Mouse (Mus musculus): Measurements from ENCODE around the gene Umad1. TPM values are rescaled to one million over a fixed set of nuclear protein-coding genes. Genes with fewer than 3 reads are reported as not detected.

Umad1 gene
- polyA plus RNA-seq, 1 experiment from 2014 or later, result 8.9 TPM

- in situ Hi-C loops (cut with MboI; ENCODE audit: low pct_unique_long_range_greater_than_20kb), result no loop called here
These were observed 171.6 kb downstream of the Umad1 start for GRCm38 (mm10) chr6:8430610-8431234.

GRCm38 (mm10) chr6:8433179-8433578, 174.1 kb downstream of the Umad1 start:
- no peak for DNase-seq (ENCODE audit: low read depth, low spot score)
- H3K27me3 ChIP-seq, result no peaks in the 10 kb centered on the region
- ATAC-seq, result no peak
- ChIA-PET CTCF (interaction anchor here (0.9 to 1.1 kb wide), 2 partner anchors 9 to 25 kb away, joined by 3 read pairs; no protein-coding TSS in a partner anchor), POLR2A (no interaction called here)
- in situ Hi-C loops (cut with MboI; ENCODE audit: low pct_unique_long_range_greater_than_20kb), result no loop called here
- no peak for TF ChIP-seq CTCF (IDR thresholded peaks at IDR 0.05)

More at GRCm38 (mm10) chr6:8430610-8431234, 171.6 kb downstream of the Umad1 start:
- H3K27me3 ChIP-seq, result no peaks in the 10 kb centered on the region
- ChIA-PET CTCF (no interaction called here), POLR2A (no interaction called here)
- ATAC-seq (no peak), DNase-seq (ENCODE audit: low read depth, low spot score) (no peak)
- no peak for TF ChIP-seq CTCF (IDR thresholded peaks at IDR 0.05)

GRCm38 (mm10) chr6:8437937-8438336, 178.8 kb downstream of the Umad1 start:
- DNase-seq (ENCODE audit: low read depth, low spot score), result no peak
- no peak for TF ChIP-seq CTCF (IDR thresholded peaks at IDR 0.05)
- ChIA-PET CTCF (interaction anchor here (1.2 kb wide), 1 partner anchor 19 kb away, joined by 3 read pairs; no protein-coding TSS in a partner anchor), POLR2A (no interaction called here)
- in situ Hi-C loops (cut with MboI; ENCODE audit: low pct_unique_long_range_greater_than_20kb), result no loop called here
- H3K27me3 ChIP-seq, result no peaks in the 10 kb centered on the region
- ATAC-seq, result no peak

- DNase-seq (ENCODE audit: low read depth, low spot score) (no peak), ATAC-seq (no peak)
- no peak for TF ChIP-seq CTCF (IDR thresholded peaks at IDR 0.05)
- in situ Hi-C loops (cut with MboI; ENCODE audit: low pct_unique_long_range_greater_than_20kb), result no loop called here
- POLR2A ChIA-PET, result no interaction called here
- no peaks in the 10 kb centered on the region for H3K27me3 ChIP-seq
- CTCF ChIA-PET, result no interaction called here
These were observed 182.7 kb downstream of the Umad1 start for GRCm38 (mm10) chr6:8441814-8442213.

- no peak for TF ChIP-seq CTCF (IDR thresholded peaks at IDR 0.05)
- no peaks in the 10 kb centered on the region for H3K27me3 ChIP-seq
- ATAC-seq (no peak), DNase-seq (ENCODE audit: low read depth, low spot score) (no peak)
- in situ Hi-C loops (cut with MboI; ENCODE audit: low pct_unique_long_range_greater_than_20kb), result no loop called here
- CTCF ChIA-PET, result interaction anchor here (1.3 to 1.4 kb wide), 2 partner anchors 8 to 15 kb away, joined by 3 to 4 read pairs; no protein-coding TSS in a partner anchor
- POLR2A ChIA-PET, result no interaction called here
These were observed 187.7 kb downstream of the Umad1 start for GRCm38 (mm10) chr6:8446786-8447185.

GRCm38 (mm10) chr6:8455599-8455998, 196.5 kb downstream of the Umad1 start:
- TF ChIP-seq CTCF (IDR thresholded peaks at IDR 0.05), result no peak
- ATAC-seq (no peak), DNase-seq (ENCODE audit: low read depth, low spot score) (no peak)
- ChIA-PET POLR2A (interaction anchor here (1.4 kb wide), 1 partner anchor 17 kb away, joined by 3 read pairs; no protein-coding TSS in a partner anchor), CTCF (interaction anchor here (1.3 kb wide), 1 partner anchor 9 kb away, joined by 3 read pairs; no protein-coding TSS in a partner anchor)
- in situ Hi-C loops (cut with MboI; ENCODE audit: low pct_unique_long_range_greater_than_20kb), result no loop called here
- no peaks in the 10 kb centered on the region for H3K27me3 ChIP-seq

- ChIA-PET POLR2A (no interaction called here), CTCF (interaction anchor here (0.9 to 1.6 kb wide), 2 partner anchors 20 to 25 kb away, joined by 3 read pairs; no protein-coding TSS in a partner anchor)
- DNase-seq (ENCODE audit: low read depth, low spot score) (no peak), ATAC-seq (no peak)
- H3K27me3 ChIP-seq, result no peaks in the 10 kb centered on the region
- in situ Hi-C loops (cut with MboI; ENCODE audit: low pct_unique_long_range_greater_than_20kb), result no loop called here
- no peak for TF ChIP-seq CTCF (IDR thresholded peaks at IDR 0.05)
These were observed 199.5 kb downstream of the Umad1 start for GRCm38 (mm10) chr6:8458596-8458995.

GRCm38 (mm10) chr6:8462447-8462846, 203.4 kb downstream of the Umad1 start:
- POLR2A ChIA-PET, result no interaction called here
- in situ Hi-C loops (cut with MboI; ENCODE audit: low pct_unique_long_range_greater_than_20kb), result no loop called here
- no peaks in the 10 kb centered on the region for H3K27me3 ChIP-seq
- no peak for DNase-seq (ENCODE audit: low read depth, low spot score)
- CTCF ChIA-PET, result interaction anchor here (1.7 to 1.8 kb wide), 2 partner anchors 11 to 16 kb away, joined by 4 read pairs; no protein-coding TSS in a partner anchor
- TF ChIP-seq CTCF (IDR thresholded peaks at IDR 0.05), result no peak
- no peak for ATAC-seq

- no peak for ATAC-seq
- no peaks in the 10 kb centered on the region for H3K27me3 ChIP-seq
- POLR2A ChIA-PET, result no interaction called here
- no peak for TF ChIP-seq CTCF (IDR thresholded peaks at IDR 0.05)
- CTCF ChIA-PET, result no interaction called here
- in situ Hi-C loops (cut with MboI; ENCODE audit: low pct_unique_long_range_greater_than_20kb), result no loop called here
- DNase-seq (ENCODE audit: low read depth, low spot score), result no peak
These were observed 206.3 kb downstream of the Umad1 start for GRCm38 (mm10) chr6:8465388-8465787.

- ATAC-seq (no peak), DNase-seq (ENCODE audit: low read depth, low spot score) (no peak)
- no peak for TF ChIP-seq CTCF (IDR thresholded peaks at IDR 0.05)
- H3K27me3 ChIP-seq, result no peaks in the 10 kb centered on the region
- ChIA-PET CTCF (no interaction called here), POLR2A (no interaction called here)
- in situ Hi-C loops (cut with MboI; ENCODE audit: low pct_unique_long_range_greater_than_20kb), result no loop called here
These were observed 206.9 kb downstream of the Umad1 start for GRCm38 (mm10) chr6:8465985-8466384.

- CTCF ChIA-PET, result interaction anchor here (0.9 to 1.2 kb wide), 2 partner anchors 17 to 55 kb away, joined by 3 read pairs; no protein-coding TSS in a partner anchor
- ATAC-seq, result no peak
- POLR2A ChIA-PET, result interaction anchor here (0.7 kb wide), 1 partner anchor 9 kb away, joined by 8 read pairs; no protein-coding TSS in a partner anchor
- TF ChIP-seq CTCF (IDR thresholded peaks at IDR 0.05), result no peak
- in situ Hi-C loops (cut with MboI; ENCODE audit: low pct_unique_long_range_greater_than_20kb), result no loop called here
- H3K27me3 ChIP-seq, result no peaks in the 10 kb centered on the region
- DNase-seq (ENCODE audit: low read depth, low spot score), result no peak
These were observed 208.7 kb downstream of the Umad1 start for GRCm38 (mm10) chr6:8467667-8468337.
